Mouse (Mus musculus) liver, embryonic 14.5 days (tissue): ENCODE measurements around the gene Hist1h2be.

ENCODE experiments used
- CTCF ChIP-seq: IDR thresholded peaks from 2 replicates; pipeline ENCODE4 v1.5.1; 2016; ENCODE audit warnings: antibody characterized with exemption, low read depth, control low read depth
- EP300 ChIP-seq: IDR thresholded peaks from 2 replicates; pipeline ENCODE4 v1.6.1; 2016; ENCODE audit warnings: antibody characterized with exemption, low read depth

- TF ChIP-seq CTCF (no peak), EP300 (no peak)
Observed at GRCm38 (mm10) chr13:23577835-23578234, 43.1 kb downstream of the Hist1h2be start.
